Mouse (Mus musculus): ENCODE data around the gene Cobll1. TPM values are rescaled to one million over a fixed set of nuclear protein-coding genes. Genes with fewer than 3 reads are reported as not detected.
A peak's percentile ranks its signal among the peaks of the same experiment; 100 is the strongest.

Gene Cobll1
- polyA plus RNA-seq, 1 experiment from 2014 or later = 2.5 TPM

DNA sequence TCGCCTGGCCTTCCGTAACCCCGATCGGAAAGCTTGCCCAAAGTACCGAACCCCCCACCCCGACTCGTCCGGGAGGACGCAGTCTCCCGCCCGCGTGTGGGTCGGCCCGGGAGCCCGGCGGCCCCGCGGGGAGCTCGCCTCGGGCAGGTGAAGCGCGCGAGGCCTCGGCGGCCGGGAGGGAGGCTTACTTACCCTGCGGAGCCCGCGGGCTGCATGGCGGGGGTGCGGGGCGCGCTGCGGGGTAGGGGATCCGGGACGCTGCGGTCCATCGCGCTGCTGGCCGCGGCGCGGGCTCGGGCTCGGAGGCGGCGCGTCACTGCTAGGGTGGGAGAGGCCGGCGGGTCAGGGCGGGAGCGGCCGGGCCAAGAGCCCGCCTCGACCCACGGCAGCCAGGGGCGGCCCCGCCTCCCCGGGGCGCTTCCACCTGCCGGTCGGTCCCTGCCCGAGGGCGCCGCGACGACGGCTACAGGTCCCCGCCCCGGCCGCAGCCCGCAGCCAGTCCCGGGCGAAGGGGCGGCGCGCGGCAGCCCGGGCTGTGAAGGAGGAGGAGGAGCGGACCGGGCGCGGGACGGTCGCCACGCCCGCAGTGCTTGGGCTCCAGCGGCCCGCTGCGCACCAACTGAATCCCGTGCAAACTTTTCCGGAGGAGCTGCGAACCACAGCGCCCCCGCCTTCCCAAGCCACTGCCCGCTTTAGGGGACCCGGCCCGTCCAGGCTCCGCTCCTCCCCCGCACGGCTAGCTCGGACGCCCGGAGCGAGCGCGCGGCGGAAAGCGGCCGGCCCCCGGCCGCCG lies 836 bp downstream of the Cobll1 start:
- under 1% methylated on average over 97 of the region's 114 CpGs for WGBS
- H3K27me3 ChIP-seq (replicated peaks; ENCODE audit: control insufficient read depth, insufficient read depth, low read length) = 0 out of 2 replicates have a peak, but pooled peaks cover 6% of the 10 kb centered on the region
- DNase-seq (ENCODE audit: low spot score) (peak; percentile 69), ATAC-seq (peak; percentile 91)
- H3K4me1 ChIP-seq (ENCODE audit: control insufficient read depth, insufficient read depth, low read length) = no peaks in the 10 kb centered on the region
- H3K4me3 ChIP-seq (ENCODE audit: low read depth, low read length) = peak overlapping the region; percentile 72
- H3K9me3 ChIP-seq (replicated peaks; ENCODE audit: control insufficient read depth, low read length) = no peaks in the 10 kb centered on the region
- peak overlapping the region; percentile 97 for H3K4me2 ChIP-seq (ENCODE audit: low read length)
- no peaks in the 10 kb centered on the region for H3K36me3 ChIP-seq (ENCODE audit: control insufficient read depth, insufficient read depth, low read length)
- peak overlapping the region; percentile 15; the same call in 1 of the 2 replicates for H3K27ac ChIP-seq (ENCODE audit: low read depth, low read length)
- peak overlapping the region; percentile 69 for H3K9ac ChIP-seq (ENCODE audit: low read length)

- H3K27ac ChIP-seq (ENCODE audit: low read depth, low read length) = no peak overlapping the region
- under 1% methylated on average over 18 of the region's 22 CpGs for WGBS
- H3K36me3 ChIP-seq (ENCODE audit: control insufficient read depth, insufficient read depth, low read length) = no peaks in the 10 kb centered on the region
- H3K9me3 ChIP-seq (replicated peaks; ENCODE audit: control insufficient read depth, low read length) = no peaks in the 10 kb centered on the region
- peak overlapping the region; percentile 97 for H3K4me2 ChIP-seq (ENCODE audit: low read length)
- peak; percentile 32 for ATAC-seq
- peak overlapping the region; percentile 69 for H3K9ac ChIP-seq (ENCODE audit: low read length)
- DNase-seq (ENCODE audit: low spot score) = peak; percentile 40
- H3K27me3 ChIP-seq (replicated peaks; ENCODE audit: control insufficient read depth, insufficient read depth, low read length) = 0 out of 2 replicates have a peak, but pooled peaks cover 6% of the 10 kb centered on the region
- H3K4me3 ChIP-seq (ENCODE audit: low read depth, low read length) = peak overlapping the region; percentile 72
- no peaks in the 10 kb centered on the region for H3K4me1 ChIP-seq (ENCODE audit: control insufficient read depth, insufficient read depth, low read length)
Measured at GRCm38 (mm10) chr2:65237610-65238170, 1.5 kb downstream of the Cobll1 start.

- ATAC-seq (no peak), DNase-seq (ENCODE audit: low spot score) (peak; percentile 11)
- H3K27me3 ChIP-seq (replicated peaks; ENCODE audit: control insufficient read depth, insufficient read depth, low read length) = 0 out of 2 replicates have a peak, but pooled peaks cover 6% of the 10 kb centered on the region
- H3K9me3 ChIP-seq (replicated peaks; ENCODE audit: control insufficient read depth, low read length) = no peaks in the 10 kb centered on the region
- no peak overlapping the region for H3K9ac ChIP-seq (ENCODE audit: low read length)
- WGBS = 62% methylated on average over 8 of the region's 8 CpGs
- H3K4me2 ChIP-seq (ENCODE audit: low read length) = peak overlapping the region; percentile 97
- H3K4me1 ChIP-seq (ENCODE audit: control insufficient read depth, insufficient read depth, low read length) = no peaks in the 10 kb centered on the region
- no peak overlapping the region for H3K27ac ChIP-seq (ENCODE audit: low read depth, low read length)
- H3K4me3 ChIP-seq (ENCODE audit: low read depth, low read length) = no peak overlapping the region; the same call in 1 of the 2 replicates
- no peaks in the 10 kb centered on the region for H3K36me3 ChIP-seq (ENCODE audit: control insufficient read depth, insufficient read depth, low read length)
Measured at GRCm38 (mm10) chr2:65237116-65237515, 2.1 kb downstream of the Cobll1 start.

DNA sequence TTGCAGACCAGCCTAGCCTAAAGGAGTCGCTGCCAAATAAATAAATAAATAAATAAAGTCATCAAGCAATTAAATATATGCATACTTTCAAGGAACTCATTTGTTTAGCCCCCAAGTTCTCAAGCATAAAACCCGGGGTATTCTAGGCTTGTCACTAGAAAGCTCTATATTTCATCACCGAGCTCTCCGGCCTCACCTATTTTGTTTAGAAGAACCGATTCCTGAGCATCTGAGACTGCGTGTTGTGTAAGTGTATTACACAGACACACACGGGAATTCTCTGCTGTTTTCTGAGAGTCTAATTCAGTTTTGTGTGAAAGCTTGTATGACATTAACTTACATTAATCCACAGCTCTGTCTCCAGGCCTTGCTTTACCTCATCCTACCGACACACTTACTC lies 2.6 kb downstream of the Cobll1 start:
- DNase-seq (ENCODE audit: low spot score) (no peak), ATAC-seq (no peak)
- no peaks in the 10 kb centered on the region for H3K36me3 ChIP-seq (ENCODE audit: control insufficient read depth, insufficient read depth, low read length)
- H3K27me3 ChIP-seq (replicated peaks; ENCODE audit: control insufficient read depth, insufficient read depth, low read length) = 0 out of 2 replicates have a peak, but pooled peaks cover 6% of the 10 kb centered on the region
- no peaks in the 10 kb centered on the region for H3K4me1 ChIP-seq (ENCODE audit: control insufficient read depth, insufficient read depth, low read length)
- H3K9me3 ChIP-seq (replicated peaks; ENCODE audit: control insufficient read depth, low read length) = no peaks in the 10 kb centered on the region
- H3K4me3 ChIP-seq (ENCODE audit: low read depth, low read length) = no peak overlapping the region
- no peak overlapping the region for H3K9ac ChIP-seq (ENCODE audit: low read length)
- 71% methylated on average over 8 of the region's 8 CpGs for WGBS
- no peak overlapping the region for H3K4me2 ChIP-seq (ENCODE audit: low read length)
- H3K27ac ChIP-seq (ENCODE audit: low read depth, low read length) = no peak overlapping the region

DNA sequence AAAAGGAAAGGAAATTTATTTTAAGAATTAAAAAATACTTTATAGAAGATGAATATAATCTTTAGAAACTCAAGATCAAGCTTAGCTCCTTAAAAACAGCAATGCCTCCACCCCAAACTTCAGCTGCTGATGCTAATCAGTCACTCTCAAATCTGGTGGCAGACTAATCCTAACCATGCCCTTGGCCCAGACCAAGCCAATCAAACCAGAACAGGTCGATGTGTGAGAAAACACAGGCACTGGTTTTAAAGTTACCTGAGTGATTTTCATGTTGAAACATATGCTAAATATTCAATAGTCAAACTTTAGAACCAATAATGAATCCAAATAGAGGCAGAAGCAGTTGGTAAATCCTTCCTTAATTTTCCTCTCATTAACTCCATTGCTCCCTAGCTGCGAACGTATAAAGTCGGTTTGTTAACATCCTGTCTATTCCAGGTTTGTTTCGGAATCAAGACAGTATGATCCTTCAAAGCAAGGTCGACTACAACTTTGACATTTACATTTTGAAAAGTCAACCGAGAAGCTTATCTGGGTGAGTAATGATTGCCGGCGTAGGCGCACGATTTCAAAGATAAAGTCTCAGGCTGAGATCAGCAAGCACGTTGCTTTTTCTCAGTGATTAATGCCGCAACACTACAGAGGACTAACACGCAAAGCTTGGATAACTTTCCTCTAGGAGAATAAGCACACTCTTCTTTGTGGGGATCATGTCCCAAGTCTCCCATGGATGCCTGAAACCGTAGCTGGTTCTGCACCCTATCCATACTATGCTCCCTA lies 6.3 kb downstream of the Cobll1 start:
- DNase-seq (ENCODE audit: low spot score) (no peak), ATAC-seq (no peak)
- Histone ChIP-seq H3K4me2 (ENCODE audit: low read length) (no peak overlapping the region), H3K9ac (ENCODE audit: low read length) (no peak overlapping the region), H3K27ac (ENCODE audit: low read depth, low read length) (no peak overlapping the region), H3K27me3 (replicated peaks; ENCODE audit: control insufficient read depth, insufficient read depth, low read length) (no peaks in the 10 kb centered on the region), H3K36me3 (ENCODE audit: control insufficient read depth, insufficient read depth, low read length) (no peaks in the 10 kb centered on the region), H3K9me3 (replicated peaks; ENCODE audit: control insufficient read depth, low read length) (no peaks in the 10 kb centered on the region), H3K4me1 (ENCODE audit: control insufficient read depth, insufficient read depth, low read length) (no peaks in the 10 kb centered on the region), H3K4me3 (ENCODE audit: low read depth, low read length) (no peak overlapping the region)
- WGBS = 89% methylated on average over 15 of the region's 15 CpGs

DNA sequence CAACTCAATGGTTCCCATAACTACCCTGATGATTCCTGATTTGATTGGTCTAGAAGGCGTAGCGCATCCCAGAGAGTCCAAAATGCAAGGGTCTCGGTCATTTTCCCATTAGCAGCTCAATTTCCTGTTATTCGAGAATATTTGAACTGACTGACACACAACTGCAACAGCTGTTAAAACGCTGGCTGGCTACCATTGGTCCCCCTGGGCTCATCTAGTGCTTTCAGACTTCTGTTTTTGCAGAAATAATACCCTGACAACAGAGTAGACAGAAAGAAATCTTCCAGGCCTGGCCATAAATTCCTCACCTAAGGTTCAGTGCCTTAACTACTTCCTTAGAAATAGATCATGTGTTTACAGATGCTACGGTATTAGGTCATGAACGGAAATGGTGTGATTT lies 10.8 kb downstream of the Cobll1 start:
- DNase-seq (ENCODE audit: low spot score) (no peak), ATAC-seq (no peak)
- WGBS = 91% methylated on average over 7 of the region's 7 CpGs
- no peak overlapping the region for H3K27ac ChIP-seq (ENCODE audit: low read depth, low read length)
- H3K9me3 ChIP-seq (replicated peaks; ENCODE audit: control insufficient read depth, low read length) = no peaks in the 10 kb centered on the region
- H3K4me1 ChIP-seq (ENCODE audit: control insufficient read depth, insufficient read depth, low read length) = no peaks in the 10 kb centered on the region
- H3K4me3 ChIP-seq (ENCODE audit: low read depth, low read length) = no peak overlapping the region
- H3K27me3 ChIP-seq (replicated peaks; ENCODE audit: control insufficient read depth, insufficient read depth, low read length) = no peaks in the 10 kb centered on the region
- no peak overlapping the region for H3K4me2 ChIP-seq (ENCODE audit: low read length)
- no peak overlapping the region for H3K9ac ChIP-seq (ENCODE audit: low read length)
- H3K36me3 ChIP-seq (ENCODE audit: control insufficient read depth, insufficient read depth, low read length) = no peaks in the 10 kb centered on the region

DNA sequence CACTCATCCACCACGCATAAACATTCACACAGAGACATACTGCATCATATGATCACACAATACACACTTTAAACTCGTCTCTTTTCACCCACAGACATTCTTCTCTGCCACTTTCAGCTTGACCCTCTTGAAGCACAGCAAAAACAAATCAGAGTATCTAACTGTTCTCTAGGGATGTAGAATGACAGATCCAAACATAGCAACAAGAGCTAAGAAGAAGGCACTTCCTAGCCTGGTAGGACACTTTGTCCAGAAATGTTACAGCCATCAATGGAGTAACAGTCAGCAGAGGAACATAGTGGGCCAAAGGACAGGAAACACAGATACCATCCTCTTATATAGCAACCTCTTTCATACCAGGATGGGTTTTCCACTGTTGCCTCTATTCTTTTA lies 11.3 kb downstream of the Cobll1 start:
- 83% methylated on average over 2 of the region's 2 CpGs for WGBS
- Histone ChIP-seq H3K4me2 (ENCODE audit: low read length) (no peak overlapping the region), H3K36me3 (ENCODE audit: control insufficient read depth, insufficient read depth, low read length) (no peaks in the 10 kb centered on the region), H3K4me1 (ENCODE audit: control insufficient read depth, insufficient read depth, low read length) (no peaks in the 10 kb centered on the region), H3K27me3 (replicated peaks; ENCODE audit: control insufficient read depth, insufficient read depth, low read length) (no peaks in the 10 kb centered on the region), H3K9ac (ENCODE audit: low read length) (no peak overlapping the region), H3K4me3 (ENCODE audit: low read depth, low read length) (no peak overlapping the region), H3K27ac (ENCODE audit: low read depth, low read length) (no peak overlapping the region), H3K9me3 (replicated peaks; ENCODE audit: control insufficient read depth, low read length) (no peaks in the 10 kb centered on the region)
- DNase-seq (ENCODE audit: low spot score) (no peak), ATAC-seq (no peak)

GRCm38 (mm10) chr2:65227154-65227897 lies 11.9 kb downstream of the Cobll1 start:
- Histone ChIP-seq H3K27me3 (replicated peaks; ENCODE audit: control insufficient read depth, insufficient read depth, low read length) (no peaks in the 10 kb centered on the region), H3K4me1 (ENCODE audit: control insufficient read depth, insufficient read depth, low read length) (no peaks in the 10 kb centered on the region), H3K9me3 (replicated peaks; ENCODE audit: control insufficient read depth, low read length) (no peaks in the 10 kb centered on the region), H3K9ac (ENCODE audit: low read length) (no peak overlapping the region), H3K36me3 (ENCODE audit: control insufficient read depth, insufficient read depth, low read length) (no peaks in the 10 kb centered on the region), H3K4me3 (ENCODE audit: low read depth, low read length) (no peak overlapping the region), H3K4me2 (ENCODE audit: low read length) (no peak overlapping the region), H3K27ac (ENCODE audit: low read depth, low read length) (no peak overlapping the region)
- DNase-seq (ENCODE audit: low spot score) = no peak
- no peak for ATAC-seq
- WGBS = 92% methylated on average over 6 of the region's 6 CpGs
